Mouse (Mus musculus): Measurements from ENCODE around the gene Arrb1. TPM values are rescaled to one million over a fixed set of nuclear protein-coding genes. Genes with fewer than 3 reads are reported as not detected.
"Not testable (repeated sequence)": the region's sequence is repeated elsewhere in the genome, so short reads cannot be mapped to it uniquely, and the experiment has no call there.

Gene Arrb1
- total RNA-seq (2021): 10 to 100 TPM; 23.3 to 23.7 TPM
- long read RNA-seq, experiment 1, partial matches to known transcripts: 0 of 9 reads
- long read RNA-seq, experiment 1, other reads (novel, unspliced or antisense): 9 of 9 reads
- long read RNA-seq, experiment 2, partial matches to known transcripts: 0 of 2 reads
- long read RNA-seq, experiment 2, other reads (novel, unspliced or antisense): 2 of 2 reads

DNA sequence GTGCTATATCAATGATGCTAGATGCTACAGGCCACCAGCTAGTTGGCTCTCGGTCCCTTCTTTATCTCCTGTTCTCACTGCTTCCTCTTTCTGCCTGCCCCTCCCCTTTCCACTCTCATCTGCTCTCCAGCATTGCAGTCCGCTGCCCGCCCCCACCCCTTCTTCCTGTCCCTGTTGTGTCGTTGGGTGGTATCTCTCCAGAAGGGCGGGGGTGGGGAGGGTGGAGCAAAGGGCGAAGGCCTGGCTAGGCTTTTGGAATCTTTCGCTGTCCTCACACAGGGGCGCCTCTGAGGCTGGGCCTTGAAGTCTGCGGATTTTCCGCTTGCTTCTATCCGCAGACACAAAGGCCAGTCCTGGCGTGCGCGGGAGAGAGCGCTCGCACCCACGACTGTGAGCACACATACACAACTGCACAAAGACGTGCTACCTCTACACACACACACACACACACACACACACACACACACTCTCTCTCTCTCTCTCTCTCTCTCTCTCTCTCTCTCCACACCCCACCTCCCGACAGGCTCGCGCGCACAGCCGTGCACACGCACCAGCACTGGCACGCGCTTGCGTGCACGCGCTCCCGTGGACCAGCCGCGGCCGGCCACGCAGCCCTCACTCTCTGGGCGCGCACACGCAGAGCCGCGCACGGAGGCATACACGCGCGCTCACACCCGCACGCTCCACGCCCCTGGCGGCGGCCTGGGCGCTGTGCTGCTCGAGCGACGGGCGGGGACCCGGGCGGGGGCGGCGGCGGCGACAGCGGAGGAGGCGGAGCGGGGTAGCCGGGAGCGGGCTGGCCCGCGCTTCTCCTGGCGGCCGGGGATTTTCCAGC, at the start of gene Arrb1:
Arrb1 (plus strand) TSS at position 566 of the 835 bp plus-strand sequence.
- peak; percentile 84 to 91 for DNase-seq

DNA sequence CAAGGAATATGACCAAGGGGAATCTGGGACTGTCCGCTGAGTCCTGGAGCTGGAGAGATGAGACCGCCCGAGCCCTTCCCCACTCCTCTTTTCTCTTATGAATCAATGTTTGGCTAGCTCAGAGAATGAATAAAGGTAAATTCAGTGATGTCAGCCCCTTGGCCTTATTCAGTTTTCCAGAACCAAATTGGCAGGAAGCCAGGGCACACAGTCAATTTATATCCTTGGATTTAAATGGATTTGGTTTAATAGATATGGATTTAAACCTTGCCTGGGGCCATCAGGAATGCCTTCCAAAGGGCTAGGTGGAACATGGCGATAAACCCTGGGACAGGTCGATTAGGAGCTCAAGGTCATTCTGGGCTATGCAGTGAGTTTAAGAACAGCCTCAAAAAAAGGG, 45.6 kb upstream of the Arrb1 start:
- DNase-seq: no peak

DNA sequence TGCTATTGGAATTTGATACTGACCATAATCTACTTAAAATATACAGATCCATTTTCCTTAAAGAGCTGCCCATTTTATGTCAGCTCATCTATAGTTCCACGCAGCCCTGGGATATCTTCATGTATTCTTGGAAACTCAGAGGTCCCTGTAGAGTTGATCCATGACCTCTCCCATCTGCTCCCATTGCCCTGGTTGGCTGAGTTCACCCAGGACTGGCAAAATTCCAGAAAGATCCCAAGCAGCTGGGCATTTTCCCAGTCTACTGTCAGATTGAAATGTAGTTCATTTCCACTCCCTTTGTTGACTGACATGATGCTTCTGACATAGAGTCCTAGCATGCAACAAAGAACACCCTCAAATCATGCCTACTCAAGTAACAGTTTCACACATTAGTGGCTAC, 36.1 kb upstream of the Arrb1 start:
- no peak for DNase-seq

DNA sequence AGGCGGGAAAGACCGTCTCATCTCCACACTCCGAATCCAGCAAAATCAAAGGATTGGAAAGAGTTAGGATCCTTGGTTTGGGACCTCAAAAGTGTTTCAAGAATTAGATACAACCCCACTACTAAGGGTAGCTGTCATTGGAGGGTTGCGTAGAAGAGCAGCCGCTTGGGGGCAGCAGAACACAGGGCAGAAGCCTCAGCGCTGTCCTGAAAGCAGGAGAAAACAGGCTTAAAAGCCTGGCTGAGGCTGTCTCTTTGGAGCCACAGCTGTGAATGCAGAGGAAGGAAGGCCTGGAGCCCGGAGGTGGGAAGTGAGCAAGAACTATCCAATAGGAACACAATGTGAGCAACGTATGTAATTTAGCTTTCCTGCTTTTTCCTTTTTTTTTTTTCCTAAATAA, 35.1 kb upstream of the Arrb1 start:
- DNase-seq: peak; percentile 82 to 91

DNA sequence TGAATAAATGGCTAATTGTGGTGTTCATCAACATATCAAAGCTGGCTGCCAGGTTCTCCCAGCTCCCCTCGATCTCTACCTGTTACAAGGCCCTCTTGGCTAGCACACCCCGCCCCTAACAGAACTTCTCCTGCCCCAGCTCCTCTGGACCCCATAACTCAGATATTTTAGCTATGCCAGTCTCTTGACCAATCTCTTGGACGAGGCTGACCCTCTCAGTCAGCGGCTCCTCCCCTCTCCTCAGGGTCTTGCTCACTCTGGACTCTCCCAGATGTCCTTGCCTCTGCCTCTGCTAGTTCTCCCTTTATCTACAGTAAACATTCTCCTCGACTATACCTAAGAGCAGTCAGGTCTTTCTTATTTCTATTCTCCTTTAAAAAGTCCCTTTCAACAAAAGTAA, 34.6 kb upstream of the Arrb1 start:
- no peak for DNase-seq

DNA sequence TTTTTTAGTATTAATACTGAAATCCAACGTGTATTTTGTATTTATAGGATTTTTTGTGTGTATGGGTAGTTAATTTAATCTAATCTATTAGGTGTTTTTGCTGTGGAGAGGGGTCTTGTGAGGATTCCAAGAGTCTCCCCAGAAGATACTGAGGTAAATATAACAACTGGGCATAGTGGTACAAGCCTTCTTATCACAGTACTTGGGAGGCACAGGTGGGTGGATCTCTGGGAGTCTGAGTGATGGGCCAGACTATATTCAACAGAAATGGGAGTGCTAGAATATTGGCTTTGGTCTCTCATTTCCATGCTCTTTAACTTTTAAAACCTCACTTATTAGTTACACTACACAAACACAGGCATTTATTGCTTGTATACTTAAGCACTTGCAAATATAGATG, 34.1 kb upstream of the Arrb1 start:
- DNase-seq: no peak

DNA sequence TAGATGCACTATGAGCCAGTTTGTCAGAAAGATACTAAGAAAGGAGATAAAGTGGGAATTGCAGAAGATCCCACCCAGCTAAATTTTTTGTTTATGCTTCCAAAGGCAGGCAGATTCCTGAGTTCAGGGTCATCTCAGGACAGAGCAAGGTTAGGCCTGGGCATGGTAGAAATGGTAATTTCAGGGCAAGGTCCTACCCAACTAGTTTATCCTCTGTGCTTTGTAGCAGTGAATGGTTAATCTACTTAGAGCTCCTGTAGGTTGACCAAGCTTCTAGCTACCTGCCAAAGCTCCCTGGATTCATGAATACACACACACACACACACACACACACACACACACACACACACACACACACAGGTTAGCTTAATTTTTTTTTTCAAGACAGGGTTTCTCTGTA, 30.7 kb upstream of the Arrb1 start:
- no peak for DNase-seq

DNA sequence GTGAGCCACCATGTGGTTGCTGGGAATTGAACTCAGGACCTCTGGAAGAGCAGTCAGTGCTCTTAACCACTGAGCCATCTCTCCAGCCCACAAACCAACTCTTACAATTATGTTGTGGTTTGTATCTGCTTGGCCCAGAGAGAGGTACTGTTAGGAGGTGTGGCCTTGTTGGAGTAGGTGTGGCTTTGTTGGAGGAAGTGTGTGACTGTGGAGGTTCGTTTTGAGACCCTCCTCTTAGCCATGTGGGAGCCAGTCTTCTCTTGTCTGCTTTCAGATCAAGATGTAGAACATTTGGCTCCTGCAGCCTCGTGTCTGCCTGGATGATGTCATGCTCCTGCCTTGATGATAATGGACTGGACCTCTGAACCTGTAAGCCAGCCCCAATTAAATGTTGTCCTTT, 27.1 kb upstream of the Arrb1 start:
- not testable (repeated sequence) for DNase-seq

DNA sequence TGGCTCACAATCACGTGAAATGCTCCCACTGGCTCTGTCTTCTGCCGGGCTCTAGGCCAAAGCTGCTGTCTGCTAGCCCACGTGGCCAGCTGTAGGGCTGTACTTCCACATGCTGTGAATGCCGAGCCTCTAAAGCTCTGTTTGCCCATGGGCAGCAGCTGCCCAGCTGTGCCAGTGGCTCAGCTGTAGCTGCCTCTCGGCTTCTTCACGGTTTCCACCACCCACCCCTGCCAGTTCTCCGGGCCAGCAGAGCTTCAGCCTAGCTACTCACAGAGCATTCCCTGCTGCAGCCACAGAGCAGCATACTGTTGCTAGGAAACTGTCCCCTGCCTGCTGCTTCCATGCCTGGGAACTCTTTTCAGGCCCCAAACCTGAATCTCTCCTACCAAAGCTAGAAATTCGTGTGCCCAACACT, 25.2 kb upstream of the Arrb1 start:
- peak; percentile 72 to 73 for DNase-seq

DNA sequence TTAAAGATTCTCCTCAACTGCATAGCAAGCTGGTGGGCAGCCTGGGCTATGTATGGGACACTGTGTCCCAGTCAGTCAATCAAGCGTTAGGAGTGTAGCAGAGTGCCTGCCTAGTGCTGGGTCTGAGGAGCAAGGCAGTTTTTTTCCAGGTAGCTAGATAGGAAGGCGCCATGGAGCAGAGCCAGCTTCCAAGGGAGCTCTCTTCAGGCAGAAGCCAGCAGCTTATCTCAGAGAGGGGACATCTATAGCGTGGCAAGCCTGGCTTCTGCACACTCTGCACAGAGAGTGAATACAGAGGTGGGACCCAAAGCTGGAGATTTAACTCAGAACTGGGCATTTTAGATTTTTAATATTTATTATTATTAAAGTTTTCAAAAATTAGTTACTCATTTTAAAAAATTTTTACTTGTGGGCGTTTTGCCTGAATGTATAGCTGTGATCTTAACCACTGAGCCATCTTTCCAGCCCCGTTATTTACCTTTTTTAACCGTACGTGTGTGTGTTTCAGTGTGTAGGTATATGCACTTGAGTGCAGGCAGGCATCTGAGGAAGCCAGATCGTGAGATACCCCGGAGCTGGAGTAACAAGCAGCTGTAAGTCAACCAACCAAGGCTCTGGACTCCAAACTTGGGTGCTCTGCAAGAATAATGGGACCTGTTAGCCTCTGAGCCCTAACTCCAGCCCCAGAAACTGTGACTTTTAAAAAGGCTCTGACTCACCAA, 19.0 kb upstream of the Arrb1 start:
- DNase-seq: no peak

DNA sequence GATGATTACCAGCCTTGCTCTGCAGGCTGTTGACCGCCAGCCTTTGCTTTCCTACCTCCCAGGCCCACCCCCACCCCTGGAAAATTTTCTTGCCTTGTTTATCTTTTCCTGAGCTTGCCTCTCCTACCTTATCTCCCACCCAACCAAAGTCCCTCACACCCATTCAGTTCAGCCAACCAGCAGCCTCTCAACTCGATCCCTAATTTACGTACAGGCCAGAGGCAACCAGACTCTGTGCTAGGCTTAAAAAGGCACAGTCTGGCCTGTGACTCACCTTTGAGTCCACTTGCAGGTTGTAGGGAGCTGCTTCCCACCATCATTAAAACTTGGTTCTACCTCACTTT, 18.5 kb upstream of the Arrb1 start:
- DNase-seq: no peak

DNA sequence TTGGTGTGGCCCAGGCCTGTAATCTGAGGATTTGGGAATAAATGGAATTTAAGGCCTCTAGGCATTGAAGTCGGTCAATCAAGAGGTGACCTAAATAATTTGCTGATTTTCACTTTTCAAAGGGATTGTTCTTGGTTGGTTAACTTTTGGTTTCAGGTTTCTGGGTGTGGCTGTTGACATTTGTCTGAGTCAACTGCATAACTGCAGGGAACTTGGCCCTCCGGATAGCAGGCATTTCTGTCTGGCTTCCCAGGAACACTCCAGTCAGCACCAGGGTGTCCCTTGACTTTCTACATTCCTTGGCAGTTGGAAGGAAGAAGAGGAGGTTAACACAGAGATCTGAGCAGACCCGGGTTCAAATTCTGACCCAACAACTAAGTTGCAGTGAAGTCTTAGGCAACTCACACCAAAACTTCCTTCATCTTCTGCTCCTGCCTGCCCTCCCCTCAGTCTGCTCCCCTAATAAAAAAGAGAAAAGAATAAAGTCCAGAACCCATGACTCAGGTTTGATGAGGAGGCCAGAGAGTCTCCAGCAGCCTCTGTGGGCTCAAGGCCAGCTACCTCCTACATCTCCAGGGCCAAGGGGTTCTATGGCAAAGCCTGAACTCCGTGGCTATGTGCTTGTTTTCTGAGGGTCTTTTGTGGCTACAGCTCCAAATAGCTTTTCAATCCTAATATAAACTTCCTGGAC, 16.2 kb upstream of the Arrb1 start:
- peak; percentile 17 to 50 for DNase-seq

DNA sequence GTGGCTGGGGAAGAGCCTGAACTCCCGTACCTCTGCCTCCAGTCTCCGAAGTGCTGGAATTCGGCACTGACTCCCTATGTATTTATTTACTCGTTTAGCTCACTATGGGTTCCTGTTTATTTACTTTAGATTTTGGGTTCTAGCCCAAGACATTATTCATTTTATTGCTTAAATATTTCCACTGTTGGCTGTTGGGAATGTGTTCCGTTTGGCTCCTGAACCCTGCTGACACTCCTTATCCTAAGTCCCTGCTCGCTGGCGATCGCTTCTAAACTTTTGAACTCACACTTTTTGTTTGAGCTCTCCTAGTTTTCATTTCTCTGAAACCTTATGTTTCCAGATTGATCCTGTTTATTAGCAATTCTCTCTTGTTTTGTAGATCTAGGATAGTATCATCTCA, 12.1 kb upstream of the Arrb1 start:
- no peak for DNase-seq

DNA sequence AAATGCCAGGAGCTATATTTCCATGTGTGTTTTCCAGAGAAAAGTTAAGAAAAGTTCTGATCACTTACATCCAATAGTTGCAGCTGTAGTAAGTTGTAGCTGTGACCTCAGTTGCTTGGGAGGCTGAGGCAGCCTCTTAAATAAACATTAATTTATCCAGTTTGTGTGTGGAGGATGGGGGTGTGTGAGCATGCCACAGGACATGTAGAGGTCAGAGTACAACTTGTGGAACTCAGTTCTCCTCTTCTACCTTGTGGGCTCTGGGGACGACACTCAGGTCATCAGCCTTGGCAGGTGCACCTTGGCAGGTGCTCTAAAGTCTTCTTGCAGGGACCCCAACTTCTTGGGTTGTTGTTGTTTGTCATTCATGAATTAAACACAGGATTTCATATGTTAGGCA, 11.4 kb upstream of the Arrb1 start:
- no peak for DNase-seq

DNA sequence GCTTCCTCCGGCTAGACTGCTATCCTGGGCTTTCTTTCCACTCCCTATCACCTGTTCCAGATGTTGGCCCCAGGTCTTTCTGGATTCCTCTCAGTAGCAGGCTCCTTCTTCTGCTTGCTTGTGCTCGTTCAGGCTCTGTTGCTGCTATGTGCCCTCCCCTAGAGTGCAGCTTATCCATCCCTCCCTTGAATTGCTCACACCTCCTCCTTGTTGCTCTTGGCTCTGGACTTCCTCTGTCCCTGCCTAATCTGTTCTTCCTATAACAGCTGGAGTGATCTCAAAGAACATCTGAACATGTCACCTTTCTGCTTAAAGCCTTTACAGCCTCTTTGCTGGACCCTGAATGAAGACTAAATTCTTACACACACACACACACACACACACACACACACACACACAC, 6.7 kb upstream of the Arrb1 start:
- DNase-seq: no peak

DNA sequence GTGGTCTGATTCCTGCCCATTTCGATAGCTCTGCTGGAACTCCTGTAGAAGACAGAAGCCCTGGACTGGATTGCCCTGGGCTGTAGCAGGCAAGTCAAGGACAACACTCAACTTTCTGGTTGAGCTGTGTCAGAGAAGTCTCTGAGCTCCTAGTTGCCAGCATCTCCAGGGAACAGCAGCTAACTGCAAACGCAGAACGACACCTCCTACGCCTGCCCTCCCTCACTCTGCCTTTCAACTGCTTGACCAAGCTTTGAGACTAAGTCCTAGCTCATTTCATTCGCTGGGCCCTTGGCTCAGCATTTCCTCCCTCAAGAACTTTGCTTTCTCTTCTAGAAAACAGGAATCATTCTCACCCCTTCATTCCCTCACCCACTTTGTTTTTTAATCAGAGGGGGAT, 5.9 kb upstream of the Arrb1 start:
- no peak for DNase-seq

DNA sequence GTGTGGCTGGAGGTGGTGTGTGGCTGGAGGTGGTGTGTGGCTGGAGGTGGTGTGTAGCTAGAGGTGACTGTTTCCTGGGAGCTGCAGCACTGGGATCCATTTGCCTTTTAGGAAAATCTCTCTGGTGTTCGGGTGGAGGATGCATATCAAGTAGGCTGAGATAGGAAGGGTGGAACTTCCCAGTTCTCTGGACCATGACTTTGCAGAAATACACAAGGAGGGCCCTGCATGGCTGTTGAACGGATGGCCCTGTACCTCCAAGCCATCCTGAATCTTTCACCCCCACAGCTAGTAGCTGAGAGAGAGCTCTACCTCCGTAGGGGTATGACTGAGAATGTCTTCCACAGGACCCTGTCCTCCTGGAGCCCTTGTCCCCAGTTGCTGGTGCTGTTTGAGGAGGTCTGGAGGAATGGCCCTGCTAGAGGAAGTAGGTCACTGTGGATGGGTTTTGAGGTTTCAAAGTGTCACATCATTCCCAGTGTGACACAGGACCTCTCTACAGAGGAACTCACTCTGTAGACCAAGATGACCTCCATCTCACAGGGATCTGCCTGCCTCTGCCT, 3.8 kb upstream of the Arrb1 start:
- DNase-seq: no peak

DNA sequence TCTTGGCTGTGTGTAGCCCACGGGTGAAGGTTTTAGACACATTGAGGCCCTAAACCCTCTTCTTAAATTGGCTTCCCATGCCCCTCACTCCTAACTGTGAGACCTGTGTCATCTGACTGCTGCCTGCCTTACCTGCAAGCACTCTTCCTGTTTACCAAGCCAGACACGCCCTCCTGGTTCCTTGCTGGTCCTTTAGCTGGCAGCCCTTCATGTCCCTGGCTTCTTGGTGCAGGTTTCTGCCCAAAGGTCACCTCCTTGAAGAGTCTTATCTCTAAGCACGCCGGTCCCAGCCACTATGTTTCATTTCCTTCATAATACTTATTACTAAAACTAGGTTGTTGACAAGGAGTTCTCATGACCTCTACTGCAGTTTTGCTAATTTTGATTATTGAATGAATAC, 2.7 kb upstream of the Arrb1 start:
- DNase-seq: no peak

DNA sequence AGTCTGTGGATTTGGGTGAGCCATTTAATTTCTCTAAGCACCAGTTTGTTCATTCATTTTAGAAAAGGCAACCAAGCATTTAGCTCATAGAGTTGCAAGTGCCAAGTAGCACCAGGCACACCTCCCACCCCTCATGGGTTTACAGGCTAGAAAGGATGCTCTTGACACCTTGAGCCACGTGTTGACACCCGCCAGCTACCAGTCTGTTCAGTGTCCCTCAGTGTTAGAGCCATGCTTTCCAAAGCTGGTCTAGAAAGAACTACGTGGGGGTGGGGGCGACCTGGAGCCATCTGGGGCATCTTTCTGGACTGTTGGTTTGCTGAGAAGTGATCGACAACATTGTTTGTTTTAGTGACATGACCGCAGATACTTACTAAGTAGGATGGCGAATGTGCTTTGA, 1.7 kb upstream of the Arrb1 start:
- DNase-seq: peak in 1 of 2 experiments; percentile 3

DNA sequence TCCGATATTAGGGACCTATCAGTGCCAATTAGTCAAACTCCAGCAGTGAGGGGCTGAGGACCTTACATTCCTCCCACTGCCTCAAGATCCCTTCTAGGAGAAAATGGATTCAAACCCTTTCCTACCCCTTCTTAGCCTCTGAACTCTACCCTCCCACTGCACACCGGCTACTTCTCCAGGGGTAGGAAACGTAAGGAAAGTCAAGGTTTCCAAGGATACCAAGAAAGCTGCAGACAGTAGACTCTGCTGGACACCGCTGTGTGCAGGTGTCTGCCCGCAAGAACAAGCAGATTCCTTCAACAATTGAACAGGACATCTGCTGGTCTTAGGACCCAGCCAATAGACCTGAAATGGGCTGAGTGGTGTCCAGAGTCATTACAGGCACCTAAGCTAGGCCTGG, 765 bp upstream of the Arrb1 start:
- no peak for DNase-seq

DNA sequence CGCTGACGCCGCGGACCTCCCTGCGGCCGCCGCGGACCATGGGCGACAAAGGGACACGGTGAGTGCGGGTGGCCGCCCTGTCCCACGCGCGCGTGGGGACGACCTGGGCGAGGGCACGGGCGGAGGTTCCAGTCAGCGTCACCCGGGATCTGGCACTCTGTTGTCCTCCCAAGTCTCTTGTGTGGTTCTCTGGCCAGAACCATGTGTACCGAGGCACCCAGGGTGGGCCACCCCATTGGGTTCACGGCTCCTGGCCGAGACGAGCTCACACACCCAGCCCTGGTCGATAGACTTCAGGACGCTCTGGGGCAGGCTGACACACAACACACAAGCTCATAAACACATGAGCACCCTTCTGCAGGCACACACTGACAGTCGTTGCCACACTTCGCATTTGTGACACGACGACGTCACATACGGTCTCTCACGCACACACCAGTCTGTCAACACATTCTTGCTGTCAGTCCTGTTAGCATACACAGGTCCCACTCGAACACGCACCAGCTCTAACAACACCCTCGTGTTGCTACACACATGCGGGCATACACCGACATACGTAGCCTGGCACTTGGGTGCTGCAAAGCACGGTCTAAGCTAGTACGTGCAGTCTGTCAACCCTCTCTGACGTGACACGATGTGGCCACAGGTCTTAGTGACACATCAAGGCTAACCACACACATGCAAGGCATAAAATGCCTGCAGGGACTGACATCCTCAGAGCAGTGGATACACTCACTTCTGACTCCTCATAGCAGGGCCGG, 655 bp downstream of the Arrb1 start:
- DNase-seq: peak in 1 of 2 experiments; percentile 70
